Mouse (Mus musculus) G1E (cell line): Measurements from ENCODE around the gene Car4. TPM values are rescaled to one million over a fixed set of nuclear protein-coding genes. Genes with fewer than 3 reads are reported as not detected.

Experiments used
- ATAC-seq: 2 replicates; pipeline ENCODE4 v1.8.0; 2016; ENCODE audit warnings: mild to moderate bottlenecking; ENCODE audit not compliant: insufficient number of reproducible peaks, poor library complexity, low FRiP score, severe bottlenecking; ENCODE audit errors: extremely low read depth
- DNase-seq: peaks from one replicate; pipeline ENCODE4 v3.0.0; 2012; ENCODE audit warnings: low spot score
- H3K27me3 ChIP-seq: 2 replicates; pipeline ENCODE4 v1.6.1; 2012; ENCODE audit warnings: mild to moderate bottlenecking, low read length, inconsistent platforms; ENCODE audit not compliant: insufficient read depth
- H3K36me3 ChIP-seq: replicated peaks from 2 replicates; pipeline ENCODE3; 2012; ENCODE audit warnings: mild to moderate bottlenecking, inconsistent platforms
- H3K4me1 ChIP-seq: 2 replicates; pipeline ENCODE4 v1.6.1; 2012; ENCODE audit warnings: low read depth, low read length, inconsistent platforms, mixed read lengths; ENCODE audit not compliant: insufficient read depth
- H3K4me3 ChIP-seq: 2 replicates; pipeline ENCODE4 v1.5.1; 2012; ENCODE audit warnings: low read depth, mild to moderate bottlenecking, inconsistent platforms, low read length, moderate library complexity, mixed read lengths
- H3K9me3 ChIP-seq: replicated peaks from 2 replicates; pipeline ENCODE4 v1.6.1; 2012; ENCODE audit warnings: inconsistent platforms
- CTCF ChIP-seq: IDR thresholded peaks from 2 replicates; pipeline ENCODE4 v1.5.1; 2012; ENCODE audit warnings: low read depth, low read length, inconsistent platforms, mixed read lengths
- GATA1 ChIP-seq: IDR thresholded peaks from 2 replicates; pipeline ENCODE4 v1.6.1; 2012; ENCODE audit warnings: borderline replicate concordance, low read length, inconsistent platforms, mixed read lengths
- GATA2 ChIP-seq: IDR thresholded peaks from 2 replicates; pipeline ENCODE4 v1.6.1; 2012; ENCODE audit warnings: low read depth, low read length, inconsistent platforms, borderline replicate concordance
- POLR2AphosphoS5 ChIP-seq: IDR thresholded peaks from 2 replicates; pipeline ENCODE4 v1.6.1; 2012; ENCODE audit warnings: low read depth, low read length, inconsistent platforms; ENCODE audit not compliant: insufficient replicate concordance
- TAL1 ChIP-seq: conservative IDR thresholded peaks from 2 replicates; pipeline ENCODE4 v1.6.1; 2012; ENCODE audit warnings: low read depth, low read length, inconsistent platforms, mixed read lengths
- polyA plus RNA-seq: library from polyadenylated mRNA; stranded (reverse); fragments of >175 nt; gene quantifications from 2 replicates; pipeline ENCODE4 v1.2.3, GENCODE M21; 2012
- total RNA-seq, 2 experiments: library from RNA; stranded (forward) in 1 of 2; stranded (reverse) in 1 of 2; fragments of 200-1000 nt in 1 of 2; fragments of >200 nt in 1 of 2; fragmentation: Nextera tagmentation in 1 of 2; gene quantifications; 2 replicates each; pipeline ENCODE4 v1.2.3; 2014 to 2017

Gene Car4
- not detected in 2 replicates for total RNA-seq (2014; fragmentation: Nextera tagmentation)
- total RNA-seq (2017), result 0.17 TPM in 1 of 2 replicates, not detected in the other
- polyA plus RNA-seq, result not detected in 2 replicates

GRCm38 (mm10) chr11:84957591-84958270, at the start of gene Car4:
Car4 (plus strand) TSS chr11:84957786.
- DNase-seq (no peak), ATAC-seq (no peak)
- Histone ChIP-seq H3K9me3 (no peaks in the 10 kb centered on the region), H3K27me3 (peaks cover 22% of the 10 kb centered on the region), H3K4me1 (no peaks in the 10 kb centered on the region; the same call in 1 of the 2 replicates), H3K36me3 (no peaks in the 10 kb centered on the region), H3K4me3 (no peak within 1 kb of the TSS)
- TF ChIP-seq CTCF (no peak), GATA1 (no peak), TAL1 (no peak), GATA2 (no peak), POLR2AphosphoS5 (no peak)

DNA sequence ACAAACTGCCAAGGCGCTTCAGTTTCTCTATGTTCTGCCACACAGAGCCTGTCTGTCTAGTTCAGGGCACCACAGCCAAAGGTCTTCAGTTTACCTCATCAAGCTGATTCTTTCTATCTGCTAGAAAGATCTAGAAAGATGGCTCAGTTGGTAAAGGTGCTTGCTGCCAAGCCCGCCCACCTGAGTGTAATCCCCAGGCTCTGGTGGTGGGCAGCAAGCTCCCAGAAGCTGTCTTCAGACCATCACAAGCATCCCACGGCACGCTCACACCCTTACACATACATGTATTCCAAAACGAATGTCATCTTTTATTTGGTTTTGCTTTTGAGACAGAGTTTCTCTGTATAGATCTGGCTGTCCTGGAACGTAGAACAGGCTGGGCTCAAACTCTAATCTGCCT, 49.1 kb upstream of the Car4 start:
- Histone ChIP-seq H3K4me1 (peaks cover 6% of the 10 kb centered on the region), H3K27me3 (no peaks in the 10 kb centered on the region), H3K9me3 (no peaks in the 10 kb centered on the region), H3K36me3 (peaks cover 98% of the 10 kb centered on the region), H3K4me3 (no peak overlapping the region)
- DNase-seq, result no peak
- no peak for ATAC-seq
- TF ChIP-seq CTCF, result no peak
- TF ChIP-seq TAL1, result no peak
- TF ChIP-seq POLR2AphosphoS5, result no peak
- TF ChIP-seq GATA1, result no peak
- no peak for TF ChIP-seq GATA2

DNA sequence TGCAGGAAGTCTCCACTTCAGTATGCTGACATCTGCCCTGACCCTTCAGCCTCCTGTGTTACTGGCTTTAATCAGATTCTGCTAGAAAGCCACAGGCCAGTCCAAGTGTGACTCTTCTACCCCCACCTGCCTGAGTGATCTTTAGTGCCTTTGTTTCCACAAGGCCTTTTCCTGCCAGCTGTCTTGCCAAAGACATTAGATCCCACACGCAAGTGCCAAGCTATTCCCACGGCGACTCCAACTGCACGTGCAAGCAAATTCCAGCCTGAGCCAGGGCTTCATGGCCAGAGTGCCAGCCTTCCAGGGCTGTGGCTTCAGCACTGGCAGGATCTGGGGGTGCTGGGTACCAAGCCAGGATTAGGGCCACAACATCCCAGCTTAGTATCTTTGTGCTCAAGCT, 47.2 kb upstream of the Car4 start:
- DNase-seq, result no peak
- no peak for ATAC-seq
- H3K27me3 ChIP-seq, result no peaks in the 10 kb centered on the region
- H3K9me3 ChIP-seq, result no peaks in the 10 kb centered on the region
- H3K4me1 ChIP-seq, result peaks cover 24% of the 10 kb centered on the region
- no peak overlapping the region for H3K4me3 ChIP-seq
- peaks cover 93% of the 10 kb centered on the region for H3K36me3 ChIP-seq
- TF ChIP-seq GATA2, result no peak
- TF ChIP-seq CTCF, result no peak
- no peak for TF ChIP-seq TAL1
- no peak for TF ChIP-seq GATA1
- TF ChIP-seq POLR2AphosphoS5, result no peak

DNA sequence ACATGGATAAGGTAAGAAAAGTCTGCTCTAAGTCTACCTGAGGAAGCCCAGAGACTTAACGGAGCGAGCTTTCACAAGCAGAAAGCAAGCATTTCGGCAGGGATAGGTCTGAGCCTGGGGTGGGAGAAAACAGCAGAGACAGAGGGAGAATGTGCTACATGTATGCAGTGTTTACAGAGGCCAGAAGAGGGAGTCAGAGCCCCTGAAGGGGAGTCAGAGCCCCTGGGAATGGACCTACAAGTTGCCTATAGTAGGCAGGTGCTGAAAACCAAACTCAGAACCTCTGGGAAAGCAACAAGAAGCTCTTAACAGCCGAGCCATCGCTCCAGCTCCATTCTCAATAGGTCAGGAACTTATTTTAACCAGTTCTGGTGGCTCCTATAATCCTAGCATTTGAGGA, 42.9 kb upstream of the Car4 start:
- TF ChIP-seq CTCF (no peak), TAL1 (no peak), GATA2 (no peak), POLR2AphosphoS5 (no peak), GATA1 (no peak)
- ATAC-seq, result no peak
- H3K4me3 ChIP-seq, result no peak overlapping the region; the same call in 1 of the 2 replicates
- H3K9me3 ChIP-seq, result no peaks in the 10 kb centered on the region
- peaks cover 47% of the 10 kb centered on the region for H3K4me1 ChIP-seq
- H3K27me3 ChIP-seq, result no peaks in the 10 kb centered on the region
- H3K36me3 ChIP-seq, result peaks cover 51% of the 10 kb centered on the region
- DNase-seq, result peak; percentile 13

GRCm38 (mm10) chr11:84916053-84916702, 41.4 kb upstream of the Car4 start, which contains the start of gene Znhit3:
Znhit3 (minus strand) TSS chr11:84916366.
- peak; percentile 62 for ATAC-seq

DNA sequence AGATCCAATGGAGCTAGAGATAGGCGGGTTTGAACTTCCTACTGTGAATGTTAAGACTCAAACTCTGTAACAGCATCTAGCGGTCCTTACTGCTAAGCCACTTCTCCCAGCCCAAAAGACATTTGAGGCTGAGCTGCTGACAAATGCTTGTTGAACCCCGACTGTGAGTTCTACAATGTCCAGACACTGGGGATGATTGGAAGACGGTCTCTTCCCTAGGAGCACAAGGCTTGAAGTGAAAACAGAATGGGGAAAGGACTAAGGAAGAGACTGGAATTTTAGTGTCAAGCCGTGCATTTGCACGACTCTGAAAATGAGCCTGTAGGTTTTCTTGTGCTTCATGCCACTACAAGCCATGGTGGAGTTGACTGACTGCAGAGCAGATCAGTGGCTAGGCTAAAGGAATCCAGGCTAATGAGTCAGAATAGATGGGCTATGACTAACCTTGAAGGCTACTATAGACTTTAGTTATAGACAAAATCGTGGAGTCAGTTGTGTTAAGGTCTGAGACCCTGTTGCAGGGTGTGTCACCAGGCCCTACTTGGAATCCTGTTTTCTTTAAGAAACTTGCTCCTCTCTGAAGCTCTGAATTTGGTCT, 40.8 kb upstream of the Car4 start:
- peaks cover 31% of the 10 kb centered on the region for H3K36me3 ChIP-seq
- ATAC-seq (no peak), DNase-seq (no peak)
- TF ChIP-seq CTCF (no peak), GATA1 (no peak), TAL1 (no peak), POLR2AphosphoS5 (no peak), GATA2 (no peak)
- no peaks in the 10 kb centered on the region for H3K9me3 ChIP-seq
- peak overlapping the region; percentile 98; the same call in 1 of the 2 replicates for H3K4me3 ChIP-seq
- peaks cover 14% of the 10 kb centered on the region for H3K27me3 ChIP-seq
- H3K4me1 ChIP-seq, result peaks cover 47% of the 10 kb centered on the region

More at GRCm38 (mm10) chr11:84916053-84916702, 41.4 kb upstream of the Car4 start, which contains the start of gene Znhit3:
- no peak for TF ChIP-seq GATA2
- peaks cover 47% of the 10 kb centered on the region for H3K4me1 ChIP-seq
- peaks cover 37% of the 10 kb centered on the region for H3K36me3 ChIP-seq
- DNase-seq, result peak; percentile 78
- no peaks in the 10 kb centered on the region for H3K9me3 ChIP-seq
- peaks cover 10% of the 10 kb centered on the region for H3K27me3 ChIP-seq
- peak within 1 kb of the TSS; percentile 98 for H3K4me3 ChIP-seq
